Mouse (Mus musculus) embryonic facial prominence, embryonic 11.5 days (tissue): ENCODE results near the gene Gsdma3. TPM values are rescaled to one million over a fixed set of nuclear protein-coding genes. Genes with fewer than 3 reads are reported as not detected.

Experiments used
- ATAC-seq: fragments of 200-750 bp; cut with Nextera tagmentation; replicated peaks from 2 replicates; pipeline ENCODE4 v1.8.0; 2017; ENCODE audit warnings: low read depth; ENCODE audit not compliant: insufficient number of reproducible peaks, low FRiP score, low TSS enrichment
- DNase-seq: peaks from one replicate; pipeline ENCODE4 v3.0.0-alpha.2; 2015; ENCODE audit warnings: low spot score
- H3K27ac ChIP-seq: fragments of 300-500 bp; sonication (generic); replicated peaks from 2 replicates; pipeline ENCODE4 v1.5.1; 2014; ENCODE audit warnings: mild to moderate bottlenecking, low read depth, low read length, control low read depth
- H3K27me3 ChIP-seq: fragments of 300-500 bp; sonication (generic); 2 replicates; pipeline ENCODE4 v1.6.1; 2014; ENCODE audit warnings: mild to moderate bottlenecking, low read length, moderate library complexity, mixed read lengths; ENCODE audit not compliant: control insufficient read depth, insufficient read depth
- H3K36me3 ChIP-seq: fragments of 300-500 bp; sonication (generic); replicated peaks from 2 replicates; pipeline ENCODE4 v1.6.1; 2014; ENCODE audit warnings: low read depth, mild to moderate bottlenecking, low read length, moderate library complexity, mixed read lengths; ENCODE audit not compliant: control insufficient read depth, insufficient read depth
- H3K4me1 ChIP-seq: fragments of 300-500 bp; sonication (generic); 2 replicates; pipeline ENCODE4 v1.6.1; 2014; ENCODE audit warnings: low read length, mixed read lengths; ENCODE audit not compliant: control insufficient read depth, insufficient read depth
- H3K4me2 ChIP-seq: fragments of 300-500 bp; sonication (generic); 2 replicates; pipeline ENCODE4 v1.6.1; 2014; ENCODE audit warnings: low read depth, mild to moderate bottlenecking, control low read depth, low read length, moderate library complexity
- H3K4me3 ChIP-seq: fragments of 300-500 bp; sonication (generic); 2 replicates; pipeline ENCODE4 v1.5.1; 2014; ENCODE audit warnings: low read depth, low read length, control low read depth
- H3K9ac ChIP-seq: fragments of 300-500 bp; sonication (generic); replicated peaks from 2 replicates; pipeline ENCODE4 v1.6.1; 2014; ENCODE audit warnings: mild to moderate bottlenecking, control low read depth, low read length
- H3K9me3 ChIP-seq: fragments of 300-500 bp; sonication (generic); replicated peaks from 2 replicates; pipeline ENCODE4 v1.6.1; 2016; ENCODE audit warnings: mild to moderate bottlenecking, low read length, inconsistent platforms, mixed read lengths; ENCODE audit not compliant: control insufficient read depth
- WGBS: fragments of 180-500 bp; shearing (Covaris S2); extraction: QIAGEN DNeasy Blood & Tissue Kit; methylation state at CpG from one replicate; pipeline ENCODE4 v1.1.7; 2014; 5-methylcytosine and 5-hydroxymethylcytosine counted together
- polyA plus RNA-seq: library from polyadenylated mRNA; unstranded; fragments of >200 nt; fragmentation: Nextera tagmentation; extraction: Ambion mirVana; gene quantifications from 2 replicates; pipeline ENCODE4 v1.2.1, GENCODE M21; 2014

Gsdma3 gene
- not detected in 2 replicates for polyA plus RNA-seq

- no peak for DNase-seq
- no peak within 1 kb of the TSS for H3K4me3 ChIP-seq
Observed at GRCm38 (mm10) chr11:98625611-98626410, at the start of gene Gsdma3, which contains the start of gene Gm12355. TSS of gene Gsdma3 (plus strand) at chr11:98626360. TSS of gene Gm12355 (minus strand) at chr11:98625661.

GRCm38 (mm10) chr11:98577776-98578175 is 48.4 kb upstream of the Gsdma3 start:
- H3K27ac ChIP-seq, result no peak overlapping the region
- H3K4me1 ChIP-seq, result no peaks in the 10 kb centered on the region
- no peak overlapping the region for H3K4me3 ChIP-seq
- H3K9ac ChIP-seq, result no peak overlapping the region
- no peaks in the 10 kb centered on the region for H3K9me3 ChIP-seq
- no peak for DNase-seq
- ATAC-seq, result no peak
- H3K4me2 ChIP-seq, result no peak overlapping the region
- no peaks in the 10 kb centered on the region for H3K27me3 ChIP-seq
- WGBS, result 70% methylated on average over 5 of the region's 5 CpGs
- H3K36me3 ChIP-seq, result no peaks in the 10 kb centered on the region; the same call in 1 of the 2 replicates

More at GRCm38 (mm10) chr11:98625611-98626410, at the start of gene Gsdma3, which contains the start of gene Gm12355:
- WGBS, result 89% methylated on average over 10 of the region's 10 CpGs
- Histone ChIP-seq H3K27ac (no peak within 1 kb of the TSS), H3K4me1 (no peaks in the 10 kb centered on the region), H3K36me3 (no peaks in the 10 kb centered on the region), H3K27me3 (no peaks in the 10 kb centered on the region), H3K9ac (no peak within 1 kb of the TSS), H3K4me2 (no peak within 1 kb of the TSS), H3K9me3 (no peaks in the 10 kb centered on the region)
- ATAC-seq, result no peak

GRCm38 (mm10) chr11:98580301-98581121 is 45.6 kb upstream of the Gsdma3 start:
- 76% methylated on average over 16 of the region's 16 CpGs for WGBS
- no peaks in the 10 kb centered on the region; the same call in none of the 2 replicates for H3K36me3 ChIP-seq
- no peak overlapping the region for H3K4me3 ChIP-seq
- no peak for ATAC-seq
- no peak overlapping the region; the same call in 1 of the 2 replicates for H3K4me2 ChIP-seq
- no peaks in the 10 kb centered on the region for H3K4me1 ChIP-seq
- no peak overlapping the region for H3K9ac ChIP-seq
- no peaks in the 10 kb centered on the region for H3K9me3 ChIP-seq
- H3K27me3 ChIP-seq, result no peaks in the 10 kb centered on the region
- H3K27ac ChIP-seq, result no peak overlapping the region
- DNase-seq, result no peak

GRCm38 (mm10) chr11:98581286-98582029 is 44.7 kb upstream of the Gsdma3 start:
- ATAC-seq (no peak), DNase-seq (no peak)
- H3K9ac ChIP-seq, result no peak overlapping the region
- H3K27ac ChIP-seq, result no peak overlapping the region
- WGBS, result 69% methylated on average over 17 of the region's 17 CpGs
- no peaks in the 10 kb centered on the region; the same call in 1 of the 2 replicates for H3K4me1 ChIP-seq
- no peak overlapping the region for H3K4me3 ChIP-seq
- H3K9me3 ChIP-seq, result no peaks in the 10 kb centered on the region
- H3K27me3 ChIP-seq, result no peaks in the 10 kb centered on the region
- no peak overlapping the region for H3K4me2 ChIP-seq
- H3K36me3 ChIP-seq, result no peaks in the 10 kb centered on the region; the same call in none of the 2 replicates

- ATAC-seq (no peak), DNase-seq (no peak)
- Histone ChIP-seq H3K9me3 (no peaks in the 10 kb centered on the region), H3K27me3 (no peaks in the 10 kb centered on the region), H3K4me1 (no peaks in the 10 kb centered on the region; the same call in 1 of the 2 replicates), H3K4me3 (no peak overlapping the region), H3K36me3 (no peaks in the 10 kb centered on the region; the same call in none of the 2 replicates), H3K9ac (no peak overlapping the region), H3K4me2 (no peak overlapping the region), H3K27ac (no peak overlapping the region; the same call in 1 of the 2 replicates)
- WGBS, result 79% methylated on average over 8 of the region's 8 CpGs
Observed at GRCm38 (mm10) chr11:98582030-98582388, 44.2 kb upstream of the Gsdma3 start.

GRCm38 (mm10) chr11:98582551-98583264 is 43.5 kb upstream of the Gsdma3 start:
- no peaks in the 10 kb centered on the region; the same call in 1 of the 2 replicates for H3K4me1 ChIP-seq
- H3K36me3 ChIP-seq, result no peaks in the 10 kb centered on the region; the same call in none of the 2 replicates
- 82% methylated on average over 12 of the region's 12 CpGs for WGBS
- DNase-seq (no peak), ATAC-seq (no peak)
- no peaks in the 10 kb centered on the region for H3K27me3 ChIP-seq
- H3K4me3 ChIP-seq, result no peak overlapping the region
- no peak overlapping the region for H3K4me2 ChIP-seq
- H3K9ac ChIP-seq, result no peak overlapping the region
- H3K9me3 ChIP-seq, result no peaks in the 10 kb centered on the region
- H3K27ac ChIP-seq, result no peak overlapping the region; the same call in 1 of the 2 replicates

GRCm38 (mm10) chr11:98583265-98583552 is 43.0 kb upstream of the Gsdma3 start:
- H3K4me1 ChIP-seq, result no peaks in the 10 kb centered on the region; the same call in 1 of the 2 replicates
- ATAC-seq, result no peak
- H3K27me3 ChIP-seq, result no peaks in the 10 kb centered on the region
- no peak for DNase-seq
- H3K4me2 ChIP-seq, result no peak overlapping the region
- no peak overlapping the region for H3K9ac ChIP-seq
- no peak overlapping the region for H3K27ac ChIP-seq
- H3K9me3 ChIP-seq, result no peaks in the 10 kb centered on the region
- H3K4me3 ChIP-seq, result no peak overlapping the region
- H3K36me3 ChIP-seq, result no peaks in the 10 kb centered on the region; the same call in none of the 2 replicates
- 83% methylated on average over 3 of the region's 3 CpGs for WGBS
